Mouse (Mus musculus): ENCODE measurements around the gene Zfp691. TPM values are rescaled to one million over a fixed set of nuclear protein-coding genes. Genes with fewer than 3 reads are reported as not detected.
A peak's percentile ranks its signal among the peaks of the same experiment; 100 is the strongest.

Zfp691 gene
- polyA plus RNA-seq (2016; fragmentation: Nextera tagmentation; extraction: Ambion mirVana), result 7.7 and 12.0 TPM in 2 replicates

DNA sequence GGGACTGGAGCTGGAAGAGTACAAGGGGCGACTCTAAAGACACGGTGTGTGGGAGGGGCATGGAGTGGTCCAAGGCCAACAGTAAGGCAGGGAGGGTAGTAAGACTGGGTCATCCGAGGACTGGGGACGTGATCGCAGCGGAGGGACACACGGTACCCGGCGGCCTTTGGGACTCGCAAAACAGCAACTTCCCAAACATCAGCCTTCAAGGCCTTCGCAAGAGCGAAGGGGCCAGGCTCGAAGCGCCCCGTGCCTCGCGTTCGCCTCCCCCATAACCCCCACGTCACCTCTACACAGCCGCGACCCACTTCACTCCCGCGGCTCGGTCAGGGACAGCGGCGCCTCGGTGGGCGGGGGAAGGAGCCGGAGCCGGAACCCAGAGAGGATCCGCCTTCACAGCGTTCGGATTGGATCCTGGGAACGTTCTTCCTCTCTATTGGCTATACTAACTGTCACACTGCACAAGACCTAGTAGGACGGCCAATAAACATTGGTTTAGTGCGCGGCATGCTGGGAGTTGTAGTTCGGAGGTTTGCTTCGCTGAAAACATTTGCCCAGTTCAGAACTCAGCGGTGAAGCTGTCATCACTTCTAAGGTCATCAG lies at the start of gene Zfp691:
Gene Zfp691 (minus strand): TSS at position 345 of the 603 bp plus-strand sequence.
- Histone ChIP-seq H3K4me2 (replicated peaks) (peak within 1 kb of the TSS; percentile 66), H3K9me3 (no peaks in the 10 kb centered on the region), H3K4me3 (peak within 1 kb of the TSS; percentile 75), H3K27me3 (no peaks in the 10 kb centered on the region), H3K36me3 (peaks cover 17% of the 10 kb centered on the region), H3K4me1 (peaks cover 20% of the 10 kb centered on the region), H3K27ac (replicated peaks) (peak within 1 kb of the TSS; percentile 60; the same call in 1 of the 2 replicates), H3K9ac (replicated peaks) (peak within 1 kb of the TSS; percentile 85)
- ATAC-seq (ENCODE audit: low FRiP score, low read depth), result peak; percentile 100
- WGBS, result under 1% methylated on average over 40 of the region's 40 CpGs

DNA sequence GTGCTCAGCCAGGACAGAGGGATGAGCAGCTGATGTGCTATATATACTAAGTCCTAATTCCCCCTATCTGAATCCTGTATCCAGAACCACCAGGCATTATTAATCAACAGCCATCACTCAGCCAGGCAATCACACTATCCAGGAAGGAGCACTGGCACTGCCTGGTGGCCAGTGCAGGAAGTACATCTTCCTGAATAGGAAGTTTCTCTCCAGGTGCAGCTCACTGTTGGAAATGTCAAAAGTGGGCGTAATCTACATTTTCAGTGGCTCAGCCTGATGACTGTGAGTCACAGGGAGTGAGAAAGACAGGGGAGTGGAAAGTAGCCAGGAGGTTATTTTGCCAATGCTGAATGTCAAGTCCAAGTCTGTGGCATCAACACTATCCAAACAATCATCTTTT lies 49.7 kb upstream of the Zfp691 start:
- Histone ChIP-seq H3K9ac (replicated peaks) (no peak overlapping the region), H3K27ac (replicated peaks) (no peak overlapping the region), H3K4me1 (no peaks in the 10 kb centered on the region), H3K27me3 (no peaks in the 10 kb centered on the region), H3K4me3 (no peak overlapping the region), H3K9me3 (no peaks in the 10 kb centered on the region), H3K36me3 (peaks cover 48% of the 10 kb centered on the region), H3K4me2 (replicated peaks) (no peak overlapping the region)
- 68% methylated on average over 1 of the region's 1 CpGs for WGBS
- ATAC-seq (ENCODE audit: low FRiP score, low read depth), result peak; percentile 38; the same call in 1 of the 2 replicates

DNA sequence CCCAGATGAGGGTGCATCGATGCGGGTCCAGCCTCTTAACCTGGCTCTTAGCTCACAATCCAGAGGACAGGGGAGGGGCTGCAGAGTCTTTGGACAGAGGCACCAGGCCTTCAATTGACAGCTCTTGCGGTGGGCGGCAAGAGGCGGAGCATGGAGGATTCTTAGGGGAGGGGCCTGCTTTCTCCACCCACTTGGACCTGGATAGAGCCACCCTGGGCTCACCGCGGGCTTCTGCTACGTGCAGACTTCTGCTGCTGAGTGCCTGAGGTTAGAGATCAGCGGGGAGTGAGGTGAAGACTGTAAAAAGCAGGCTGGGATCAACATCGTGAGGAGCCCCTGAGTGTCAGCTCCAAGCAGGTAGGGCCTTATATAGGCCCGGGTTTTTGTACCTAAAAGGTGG lies 44.2 kb upstream of the Zfp691 start, which contains the start of gene Tmem269:
Gene Tmem269 (minus strand): TSS at position 49 of the 400 bp plus-strand sequence.
- H3K4me3 ChIP-seq, result no peak within 1 kb of the TSS
- no peaks in the 10 kb centered on the region for H3K27me3 ChIP-seq
- WGBS, result 11% methylated on average over 11 of the region's 11 CpGs
- H3K9ac ChIP-seq (replicated peaks), result no peak within 1 kb of the TSS
- H3K9me3 ChIP-seq, result no peaks in the 10 kb centered on the region
- 0 out of 2 replicates have a peak, but pooled peaks cover 5% of the 10 kb centered on the region for H3K36me3 ChIP-seq
- ATAC-seq (ENCODE audit: low FRiP score, low read depth), result no peak
- no peak within 1 kb of the TSS for H3K4me2 ChIP-seq (replicated peaks)
- no peak within 1 kb of the TSS for H3K27ac ChIP-seq (replicated peaks)
- peaks cover 6% of the 10 kb centered on the region; the same call in 1 of the 2 replicates for H3K4me1 ChIP-seq

GRCm38 (mm10) chr4:119216667-119217066 lies 42.7 kb upstream of the Zfp691 start:
- H3K27me3 ChIP-seq, result no peaks in the 10 kb centered on the region
- no peak for ATAC-seq (ENCODE audit: low FRiP score, low read depth)
- H3K9me3 ChIP-seq, result no peaks in the 10 kb centered on the region
- no peak overlapping the region for H3K27ac ChIP-seq (replicated peaks)
- H3K4me1 ChIP-seq, result peaks cover 6% of the 10 kb centered on the region; the same call in 1 of the 2 replicates
- 89% methylated on average over 8 of the region's 8 CpGs for WGBS
- no peak overlapping the region for H3K4me2 ChIP-seq (replicated peaks)
- no peaks in the 10 kb centered on the region for H3K36me3 ChIP-seq
- no peak overlapping the region for H3K4me3 ChIP-seq
- no peak overlapping the region for H3K9ac ChIP-seq (replicated peaks)

DNA sequence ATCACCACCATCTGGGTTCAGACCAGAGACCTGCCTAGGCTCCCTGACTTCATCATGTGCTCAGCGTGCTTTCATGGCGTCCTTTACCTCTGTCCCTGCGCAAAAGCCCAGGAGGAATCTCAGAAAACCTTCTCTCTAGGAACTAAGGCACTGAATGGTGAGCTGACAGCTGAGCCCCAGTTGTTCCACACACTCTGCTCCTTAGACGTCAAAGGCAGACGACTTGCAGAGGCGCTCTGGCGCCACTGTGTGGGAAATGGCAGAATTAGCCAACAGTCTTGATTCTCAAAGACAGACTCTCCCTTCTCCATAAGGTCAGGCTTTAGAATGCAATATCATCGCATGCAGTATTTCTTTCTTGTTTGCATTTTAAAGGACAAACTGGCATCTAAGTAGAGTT lies 30.7 kb upstream of the Zfp691 start:
- WGBS, result 16% methylated on average over 8 of the region's 8 CpGs
- ATAC-seq (ENCODE audit: low FRiP score, low read depth), result 0 out of 2 replicates have a peak, but pooled peaks have one; percentile 55
- Histone ChIP-seq H3K4me1 (peaks cover 5% of the 10 kb centered on the region; the same call in 1 of the 2 replicates), H3K27me3 (no peaks in the 10 kb centered on the region), H3K4me3 (no peak overlapping the region), H3K9me3 (no peaks in the 10 kb centered on the region), H3K9ac (replicated peaks) (no peak overlapping the region), H3K36me3 (peaks cover 17% of the 10 kb centered on the region), H3K4me2 (replicated peaks) (no peak overlapping the region), H3K27ac (replicated peaks) (no peak overlapping the region)

- WGBS, result 82% methylated on average over 6 of the region's 6 CpGs
- Histone ChIP-seq H3K27ac (replicated peaks) (no peak overlapping the region), H3K4me1 (peaks cover 27% of the 10 kb centered on the region), H3K9ac (replicated peaks) (no peak overlapping the region), H3K36me3 (peaks cover 17% of the 10 kb centered on the region), H3K4me2 (replicated peaks) (no peak overlapping the region), H3K9me3 (no peaks in the 10 kb centered on the region), H3K4me3 (no peak overlapping the region), H3K27me3 (no peaks in the 10 kb centered on the region)
- no peak for ATAC-seq (ENCODE audit: low FRiP score, low read depth)
Measured at GRCm38 (mm10) chr4:119198105-119198504, 24.1 kb upstream of the Zfp691 start.

DNA sequence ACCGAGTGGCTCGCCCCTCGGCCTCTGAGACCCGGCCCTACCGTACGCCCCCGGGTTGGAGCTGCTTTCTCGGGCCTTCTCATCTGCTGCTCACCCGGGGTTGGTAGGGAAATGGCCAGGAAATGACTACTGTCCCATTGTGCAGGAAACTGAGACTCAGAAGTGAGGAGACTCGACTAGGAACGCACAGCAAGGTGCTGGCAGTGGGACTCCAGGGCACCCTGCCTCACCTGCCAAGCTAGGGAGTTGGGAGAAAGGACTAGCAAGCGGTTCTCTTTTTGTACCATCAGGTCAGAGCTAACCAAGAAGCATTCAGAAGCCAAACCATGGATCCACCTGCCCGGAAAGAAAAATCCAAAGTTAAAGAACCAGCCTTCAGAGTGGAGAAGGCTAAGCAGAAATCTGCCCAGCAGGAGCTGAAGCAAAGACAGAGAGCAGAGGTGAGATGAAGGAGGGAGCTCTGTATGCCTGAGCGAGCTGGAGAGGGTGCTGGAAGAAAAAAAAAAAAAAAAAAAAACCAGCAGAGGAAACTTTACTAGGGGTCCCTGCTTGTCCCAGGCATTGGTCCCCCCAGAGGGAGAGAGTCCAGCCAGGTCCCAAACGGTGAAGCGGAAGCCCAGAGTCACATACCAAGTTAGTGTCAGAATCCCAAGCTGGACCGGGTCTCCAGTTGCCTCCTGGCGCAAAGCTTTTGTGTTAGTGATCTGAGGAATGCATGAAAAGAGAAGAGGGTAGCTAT lies 21.8 kb upstream of the Zfp691 start:
- Histone ChIP-seq H3K9ac (replicated peaks) (peak overlapping the region; percentile 85), H3K27me3 (no peaks in the 10 kb centered on the region), H3K9me3 (no peaks in the 10 kb centered on the region), H3K27ac (replicated peaks) (peak overlapping the region; percentile 69), H3K4me2 (replicated peaks) (peak overlapping the region; percentile 70), H3K4me3 (peak overlapping the region; percentile 82), H3K4me1 (peaks cover 27% of the 10 kb centered on the region), H3K36me3 (peaks cover 4% of the 10 kb centered on the region)
- WGBS, result 6% methylated on average over 18 of the region's 18 CpGs
- ATAC-seq (ENCODE audit: low FRiP score, low read depth), result peak; percentile 3

DNA sequence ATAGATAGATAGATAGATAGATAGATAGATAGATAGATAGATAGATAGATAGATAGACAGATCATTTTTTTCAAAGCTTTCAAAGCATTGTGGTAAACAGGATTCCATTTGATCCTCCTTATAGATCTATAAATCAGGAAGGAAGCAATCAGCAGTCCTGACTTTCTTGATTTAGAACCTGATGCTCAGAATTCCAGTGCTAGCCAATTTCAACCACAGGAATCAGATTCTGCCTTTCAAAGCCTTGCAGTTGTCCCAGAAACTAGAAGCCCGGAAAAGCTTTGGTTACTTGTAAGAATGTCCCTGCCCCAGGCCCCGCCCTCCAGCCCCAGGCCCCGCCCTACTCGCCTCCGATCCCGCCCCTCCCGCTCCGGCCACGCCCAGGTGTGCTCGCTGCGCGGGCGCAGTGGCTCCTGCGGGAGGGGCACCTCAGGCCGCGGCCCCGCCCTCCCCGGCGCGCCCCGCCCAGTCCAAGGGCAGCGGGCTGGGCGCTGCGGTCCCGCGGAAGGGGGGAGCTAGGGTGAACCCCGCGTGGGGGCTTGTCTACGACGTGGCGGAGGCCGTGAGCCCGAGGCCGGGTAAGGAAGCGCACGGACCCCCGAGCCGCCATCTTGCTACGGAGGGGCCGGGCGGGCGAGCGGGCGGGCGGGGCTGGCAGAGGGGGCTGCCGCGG lies 21.1 kb upstream of the Zfp691 start, which contains the start of gene Svbp:
Gene Svbp (plus strand): TSS at position 398 of the 673 bp plus-strand sequence.
- WGBS, result under 1% methylated on average over 42 of the region's 47 CpGs
- Histone ChIP-seq H3K36me3 (no peaks in the 10 kb centered on the region), H3K9ac (replicated peaks) (peak within 1 kb of the TSS; percentile 85), H3K4me2 (replicated peaks) (peak within 1 kb of the TSS; percentile 70), H3K27me3 (no peaks in the 10 kb centered on the region), H3K4me1 (peaks cover 27% of the 10 kb centered on the region), H3K4me3 (peak within 1 kb of the TSS; percentile 82), H3K9me3 (no peaks in the 10 kb centered on the region), H3K27ac (replicated peaks) (peak within 1 kb of the TSS; percentile 69)
- ATAC-seq (ENCODE audit: low FRiP score, low read depth), result peak; percentile 92

GRCm38 (mm10) chr4:119192757-119193156 lies 18.8 kb upstream of the Zfp691 start:
- no peak overlapping the region for H3K27ac ChIP-seq (replicated peaks)
- H3K9ac ChIP-seq (replicated peaks), result no peak overlapping the region
- H3K4me3 ChIP-seq, result no peak overlapping the region
- no peaks in the 10 kb centered on the region for H3K9me3 ChIP-seq
- 93% methylated on average over 4 of the region's 4 CpGs for WGBS
- H3K36me3 ChIP-seq, result no peaks in the 10 kb centered on the region
- no peak for ATAC-seq (ENCODE audit: low FRiP score, low read depth)
- H3K4me2 ChIP-seq (replicated peaks), result no peak overlapping the region
- no peaks in the 10 kb centered on the region; the same call in 1 of the 2 replicates for H3K27me3 ChIP-seq
- H3K4me1 ChIP-seq, result peaks cover 19% of the 10 kb centered on the region

GRCm38 (mm10) chr4:119191273-119191672 lies 17.3 kb upstream of the Zfp691 start:
- 75% methylated on average over 3 of the region's 3 CpGs for WGBS
- no peak overlapping the region for H3K9ac ChIP-seq (replicated peaks)
- H3K36me3 ChIP-seq, result no peaks in the 10 kb centered on the region
- H3K4me3 ChIP-seq, result no peak overlapping the region
- H3K27me3 ChIP-seq, result no peaks in the 10 kb centered on the region; the same call in 1 of the 2 replicates
- no peak overlapping the region for H3K4me2 ChIP-seq (replicated peaks)
- H3K4me1 ChIP-seq, result peaks cover 5% of the 10 kb centered on the region
- no peaks in the 10 kb centered on the region for H3K9me3 ChIP-seq
- H3K27ac ChIP-seq (replicated peaks), result no peak overlapping the region
- ATAC-seq (ENCODE audit: low FRiP score, low read depth), result no peak

- no peaks in the 10 kb centered on the region for H3K36me3 ChIP-seq
- H3K27ac ChIP-seq (replicated peaks), result no peak overlapping the region
- no peak for ATAC-seq (ENCODE audit: low FRiP score, low read depth)
- H3K4me3 ChIP-seq, result no peak overlapping the region
- no peaks in the 10 kb centered on the region for H3K9me3 ChIP-seq
- no peak overlapping the region for H3K9ac ChIP-seq (replicated peaks)
- WGBS, result 86% methylated on average over 8 of the region's 8 CpGs
- H3K27me3 ChIP-seq, result no peaks in the 10 kb centered on the region; the same call in 1 of the 2 replicates
- H3K4me1 ChIP-seq, result no peaks in the 10 kb centered on the region; the same call in none of the 2 replicates
- H3K4me2 ChIP-seq (replicated peaks), result no peak overlapping the region
Measured at GRCm38 (mm10) chr4:119190618-119191017, 16.6 kb upstream of the Zfp691 start.

Data from midbrain, embryonic 12.5 days (tissue).